Mouse (Mus musculus) neural tube, embryonic 15.5 days (tissue): ENCODE measurements around the gene Klf3. TPM values are rescaled to one million over a fixed set of nuclear protein-coding genes. Genes with fewer than 3 reads are reported as not detected.
A peak's percentile ranks its signal among the peaks of the same experiment; 100 is the strongest.

ENCODE experiments used
- ATAC-seq: fragments of 200-750 bp; cut with Nextera tagmentation; 2 replicates; pipeline ENCODE4 v1.8.0; 2017; ENCODE audit warnings: mild to moderate bottlenecking, moderate TSS enrichment, moderate library complexity; ENCODE audit not compliant: low FRiP score
- H3K27ac ChIP-seq: fragments of 300-500 bp; sonication (generic); replicated peaks from 2 replicates; pipeline ENCODE4 v1.5.1; 2015; ENCODE audit warnings: mild to moderate bottlenecking, inconsistent platforms
- H3K27me3 ChIP-seq: fragments of 300-500 bp; sonication (generic); replicated peaks from 2 replicates; pipeline ENCODE4 v1.6.1; 2015; ENCODE audit warnings: inconsistent platforms
- H3K36me3 ChIP-seq: fragments of 300-500 bp; sonication (generic); 2 replicates; pipeline ENCODE4 v1.6.1; 2015; ENCODE audit warnings: inconsistent platforms
- H3K4me1 ChIP-seq: fragments of 300-500 bp; sonication (generic); 2 replicates; pipeline ENCODE4 v1.6.1; 2015; ENCODE audit warnings: inconsistent platforms
- H3K4me2 ChIP-seq: fragments of 300-500 bp; sonication (generic); 2 replicates; pipeline ENCODE4 v1.6.1; 2015; ENCODE audit warnings: inconsistent platforms, mild to moderate bottlenecking, moderate library complexity
- H3K4me3 ChIP-seq: fragments of 300-500 bp; sonication (generic); replicated peaks from 2 replicates; pipeline ENCODE4 v1.5.1; 2015; ENCODE audit warnings: mild to moderate bottlenecking, inconsistent platforms
- H3K9ac ChIP-seq: fragments of 300-500 bp; sonication (generic); replicated peaks from 2 replicates; pipeline ENCODE4 v1.6.1; 2015; ENCODE audit warnings: mild to moderate bottlenecking, inconsistent platforms
- H3K9me3 ChIP-seq: fragments of 300-500 bp; sonication (generic); replicated peaks from 2 replicates; pipeline ENCODE4 v1.6.1; 2016; ENCODE audit warnings: inconsistent platforms
- WGBS: fragments of 180-500 bp; shearing (Covaris S2); methylation state at CpG from one replicate; pipeline ENCODE4 v1.1.7; 2015; ENCODE audit warnings: mixed read lengths; 5-methylcytosine and 5-hydroxymethylcytosine counted together
- polyA plus RNA-seq: library from polyadenylated mRNA; unstranded; fragments of >200 nt; fragmentation: Nextera tagmentation; extraction: Ambion mirVana; gene quantifications from 2 replicates; pipeline ENCODE4 v1.2.1, GENCODE M21; 2015

The Klf3 gene
- polyA plus RNA-seq, 1 experiment from 2014 or later, result 16.6 TPM

- Histone ChIP-seq H3K4me1 (0 out of 2 replicates have a peak, but pooled peaks cover 3% of the 10 kb centered on the region), H3K27me3 (no peaks in the 10 kb centered on the region), H3K4me2 (no peak overlapping the region), H3K36me3 (no peaks in the 10 kb centered on the region), H3K4me3 (no peak overlapping the region), H3K27ac (no peak overlapping the region), H3K9ac (no peak overlapping the region), H3K9me3 (0 out of 2 replicates have a peak, but pooled peaks cover 7% of the 10 kb centered on the region)
- ATAC-seq, result no peak
- WGBS, result 82% methylated on average over 6 of the region's 6 CpGs
Observed at GRCm38 (mm10) chr5:64839016-64839599, 35.9 kb downstream of the Klf3 start.

GRCm38 (mm10) chr5:64840087-64840486 lies 36.9 kb downstream of the Klf3 start:
- Histone ChIP-seq H3K4me3 (no peak overlapping the region), H3K4me2 (no peak overlapping the region), H3K9me3 (0 out of 2 replicates have a peak, but pooled peaks cover 10% of the 10 kb centered on the region), H3K36me3 (no peaks in the 10 kb centered on the region), H3K4me1 (0 out of 2 replicates have a peak, but pooled peaks cover 3% of the 10 kb centered on the region), H3K27ac (no peak overlapping the region), H3K9ac (no peak overlapping the region), H3K27me3 (no peaks in the 10 kb centered on the region)
- ATAC-seq, result no peak; the same call in 1 of the 2 replicates
- WGBS, result 33% methylated on average over 1 of the region's 1 CpGs

- H3K9ac ChIP-seq, result no peak overlapping the region
- H3K36me3 ChIP-seq, result no peaks in the 10 kb centered on the region
- no peaks in the 10 kb centered on the region for H3K27me3 ChIP-seq
- H3K4me3 ChIP-seq, result no peak overlapping the region
- H3K27ac ChIP-seq, result no peak overlapping the region
- whole genome bisulfite sequencing, result 93% methylated on average over 3 of the region's 3 CpGs
- ATAC-seq, result no peak
- H3K4me1 ChIP-seq, result 0 out of 2 replicates have a peak, but pooled peaks cover 3% of the 10 kb centered on the region
- H3K4me2 ChIP-seq, result no peak overlapping the region
- H3K9me3 ChIP-seq, result 0 out of 2 replicates have a peak, but pooled peaks cover 5% of the 10 kb centered on the region
Observed at GRCm38 (mm10) chr5:64844622-64845021, 41.4 kb downstream of the Klf3 start.

GRCm38 (mm10) chr5:64847305-64847704 lies 44.1 kb downstream of the Klf3 start:
- Histone ChIP-seq H3K4me1 (no peaks in the 10 kb centered on the region), H3K36me3 (no peaks in the 10 kb centered on the region), H3K27me3 (no peaks in the 10 kb centered on the region), H3K4me2 (no peak overlapping the region), H3K27ac (no peak overlapping the region), H3K9me3 (0 out of 2 replicates have a peak, but pooled peaks cover 5% of the 10 kb centered on the region), H3K4me3 (no peak overlapping the region), H3K9ac (no peak overlapping the region)
- WGBS, result 80% methylated on average over 2 of the region's 2 CpGs
- ATAC-seq, result no peak

GRCm38 (mm10) chr5:64849892-64850291 lies 46.7 kb downstream of the Klf3 start:
- Histone ChIP-seq H3K4me3 (no peak overlapping the region), H3K36me3 (no peaks in the 10 kb centered on the region), H3K4me1 (0 out of 2 replicates have a peak, but pooled peaks cover 6% of the 10 kb centered on the region), H3K27ac (no peak overlapping the region), H3K27me3 (no peaks in the 10 kb centered on the region), H3K9ac (no peak overlapping the region), H3K4me2 (no peak overlapping the region), H3K9me3 (peaks cover under 1% of the 10 kb centered on the region; the same call in 1 of the 2 replicates)
- no peak for ATAC-seq
- WGBS, result 86% methylated on average over 7 of the region's 7 CpGs

GRCm38 (mm10) chr5:64852656-64853398 lies 49.6 kb downstream of the Klf3 start:
- Histone ChIP-seq H3K36me3 (no peaks in the 10 kb centered on the region), H3K4me2 (no peak overlapping the region), H3K4me3 (no peak overlapping the region), H3K9ac (no peak overlapping the region), H3K27ac (no peak overlapping the region), H3K27me3 (no peaks in the 10 kb centered on the region), H3K4me1 (0 out of 2 replicates have a peak, but pooled peaks cover 6% of the 10 kb centered on the region), H3K9me3 (peaks cover 11% of the 10 kb centered on the region; the same call in 1 of the 2 replicates)
- 53% methylated on average over 5 of the region's 5 CpGs for WGBS
- ATAC-seq, result no peak

GRCm38 (mm10) chr5:64853421-64853820 lies 50.2 kb downstream of the Klf3 start:
- ATAC-seq, result no peak
- WGBS, result 86% methylated on average over 5 of the region's 5 CpGs
- Histone ChIP-seq H3K9ac (no peak overlapping the region), H3K4me2 (no peak overlapping the region), H3K27ac (no peak overlapping the region), H3K4me3 (no peak overlapping the region), H3K27me3 (no peaks in the 10 kb centered on the region), H3K36me3 (no peaks in the 10 kb centered on the region), H3K4me1 (0 out of 2 replicates have a peak, but pooled peaks cover 6% of the 10 kb centered on the region), H3K9me3 (peaks cover 11% of the 10 kb centered on the region; the same call in 1 of the 2 replicates)

GRCm38 (mm10) chr5:64855199-64855598 lies 52.0 kb downstream of the Klf3 start:
- Histone ChIP-seq H3K27ac (no peak overlapping the region), H3K9ac (no peak overlapping the region), H3K27me3 (no peaks in the 10 kb centered on the region), H3K4me1 (0 out of 2 replicates have a peak, but pooled peaks cover 6% of the 10 kb centered on the region), H3K36me3 (no peaks in the 10 kb centered on the region), H3K4me3 (no peak overlapping the region), H3K9me3 (peaks cover 11% of the 10 kb centered on the region; the same call in 1 of the 2 replicates), H3K4me2 (no peak overlapping the region)
- no peak for ATAC-seq

- Histone ChIP-seq H3K27ac (no peak overlapping the region), H3K36me3 (no peaks in the 10 kb centered on the region), H3K9me3 (0 out of 2 replicates have a peak, but pooled peaks cover 5% of the 10 kb centered on the region), H3K4me1 (peaks cover 20% of the 10 kb centered on the region), H3K27me3 (no peaks in the 10 kb centered on the region), H3K4me2 (no peak overlapping the region; the same call in 1 of the 2 replicates), H3K4me3 (no peak overlapping the region), H3K9ac (no peak overlapping the region)
- 76% methylated on average over 5 of the region's 5 CpGs for WGBS
- ATAC-seq, result no peak
Observed at GRCm38 (mm10) chr5:64860900-64861470, 57.8 kb downstream of the Klf3 start.

GRCm38 (mm10) chr5:64861471-64862199 lies 58.4 kb downstream of the Klf3 start:
- Histone ChIP-seq H3K36me3 (no peaks in the 10 kb centered on the region), H3K4me2 (no peak overlapping the region), H3K9ac (no peak overlapping the region), H3K27ac (no peak overlapping the region), H3K9me3 (0 out of 2 replicates have a peak, but pooled peaks cover 1% of the 10 kb centered on the region), H3K4me3 (no peak overlapping the region), H3K4me1 (peaks cover 24% of the 10 kb centered on the region), H3K27me3 (no peaks in the 10 kb centered on the region)
- 66% methylated on average over 17 of the region's 17 CpGs for WGBS
- no peak for ATAC-seq

- Histone ChIP-seq H3K4me1 (peaks cover 24% of the 10 kb centered on the region), H3K27ac (no peak overlapping the region), H3K36me3 (no peaks in the 10 kb centered on the region), H3K9me3 (no peaks in the 10 kb centered on the region), H3K4me2 (no peak overlapping the region), H3K9ac (no peak overlapping the region), H3K4me3 (no peak overlapping the region), H3K27me3 (no peaks in the 10 kb centered on the region)
- peak; percentile 63; the same call in 1 of the 2 replicates for ATAC-seq
- 55% methylated on average over 9 of the region's 9 CpGs for WGBS
Observed at GRCm38 (mm10) chr5:64862269-64862668, 59.1 kb downstream of the Klf3 start.
